Mouse (Mus musculus) liver, embryonic 12.5 days (tissue): Measurements from ENCODE around the gene Usp19. TPM values are rescaled to one million over a fixed set of nuclear protein-coding genes. Genes with fewer than 3 reads are reported as not detected.

Source experiments
- ATAC-seq: fragments of 200-750 bp; cut with Nextera tagmentation; 2 replicates; pipeline ENCODE4 v1.8.0; 2017; ENCODE audit warnings: moderate number of reproducible peaks, mild to moderate bottlenecking, moderate library complexity
- H3K27ac ChIP-seq: fragments of 300-500 bp; sonication (generic); 2 replicates; pipeline ENCODE4 v1.5.1; 2016; ENCODE audit warnings: mild to moderate bottlenecking
- H3K27me3 ChIP-seq: fragments of 300-500 bp; sonication (generic); replicated peaks from 2 replicates; pipeline ENCODE4 v1.6.1; 2016; ENCODE audit warnings: mild to moderate bottlenecking, moderate library complexity
- H3K36me3 ChIP-seq: fragments of 300-500 bp; sonication (generic); 2 replicates; pipeline ENCODE4 v1.6.1; 2016; ENCODE audit warnings: mild to moderate bottlenecking, moderate library complexity
- H3K4me1 ChIP-seq: fragments of 300-500 bp; sonication (generic); 2 replicates; pipeline ENCODE4 v1.6.1; 2016
- H3K4me2 ChIP-seq: fragments of 300-500 bp; sonication (generic); 2 replicates; pipeline ENCODE4 v1.6.1; 2016; ENCODE audit warnings: mild to moderate bottlenecking, moderate library complexity
- H3K4me3 ChIP-seq: fragments of 300-500 bp; sonication (generic); 2 replicates; pipeline ENCODE4 v1.5.1; 2016; ENCODE audit warnings: mild to moderate bottlenecking, moderate library complexity
- H3K9ac ChIP-seq: fragments of 300-500 bp; sonication (generic); 2 replicates; pipeline ENCODE4 v1.6.1; 2016; ENCODE audit warnings: mild to moderate bottlenecking, moderate library complexity
- H3K9me3 ChIP-seq: fragments of 300-500 bp; sonication (generic); replicated peaks from 2 replicates; pipeline ENCODE4 v1.6.1; 2016; ENCODE audit warnings: mild to moderate bottlenecking, moderate library complexity
- WGBS: fragments of 180-500 bp; shearing (Covaris S2); methylation state at CpG from one replicate; pipeline ENCODE4 v1.1.7; 2016; ENCODE audit not compliant: insufficient replicate concordance; 5-methylcytosine and 5-hydroxymethylcytosine counted together
- polyA plus RNA-seq: library from polyadenylated mRNA; unstranded; fragments of >200 nt; fragmentation: Nextera tagmentation; extraction: Ambion mirVana; gene quantifications from 2 replicates; pipeline ENCODE4 v1.2.1, GENCODE M21; 2016

Gene Usp19
- polyA plus RNA-seq, 1 experiment from 2014 or later = 52.1 TPM

GRCm38 (mm10) chr9:108508776-108509175 is 18.4 kb downstream of the Usp19 start:
- peaks cover 48% of the 10 kb centered on the region for H3K36me3 ChIP-seq
- H3K27me3 ChIP-seq = no peaks in the 10 kb centered on the region
- peak overlapping the region; percentile 86 for H3K4me2 ChIP-seq
- no peak for ATAC-seq
- H3K27ac ChIP-seq = peak overlapping the region; percentile 85
- WGBS = 41% methylated on average over 7 of the region's 7 CpGs
- no peaks in the 10 kb centered on the region for H3K9me3 ChIP-seq
- peak overlapping the region; percentile 83 for H3K4me3 ChIP-seq
- peak overlapping the region; percentile 82 for H3K9ac ChIP-seq
- peaks cover 26% of the 10 kb centered on the region for H3K4me1 ChIP-seq

- peaks cover 64% of the 10 kb centered on the region for H3K36me3 ChIP-seq
Observed at GRCm38 (mm10) chr9:108516380-108517251, 26.2 kb downstream of the Usp19 start, which contains the start of gene Qrich1. Gene Qrich1, plus strand, starts transcription at chr9:108516806.

GRCm38 (mm10) chr9:108517253-108517930 is 27.0 kb downstream of the Usp19 start:
- peaks cover 37% of the 10 kb centered on the region for H3K4me1 ChIP-seq
- H3K9ac ChIP-seq = peak overlapping the region; percentile 94
- peaks cover 62% of the 10 kb centered on the region for H3K36me3 ChIP-seq
- peak overlapping the region; percentile 78 for H3K4me3 ChIP-seq
- H3K9me3 ChIP-seq = no peaks in the 10 kb centered on the region
- H3K27me3 ChIP-seq = no peaks in the 10 kb centered on the region
- H3K4me2 ChIP-seq = peak overlapping the region; percentile 92
- H3K27ac ChIP-seq = peak overlapping the region; percentile 98
- ATAC-seq = peak; percentile 84
- under 1% methylated on average over 68 of the region's 95 CpGs for WGBS

More at GRCm38 (mm10) chr9:108516380-108517251, 26.2 kb downstream of the Usp19 start, which contains the start of gene Qrich1:
- H3K9me3 ChIP-seq = no peaks in the 10 kb centered on the region
- H3K27me3 ChIP-seq = no peaks in the 10 kb centered on the region
- peak within 1 kb of the TSS; percentile 98 for H3K27ac ChIP-seq
- ATAC-seq = peak; percentile 93
- H3K4me3 ChIP-seq = peak within 1 kb of the TSS; percentile 78
- H3K9ac ChIP-seq = peak within 1 kb of the TSS; percentile 94
- WGBS = 2% methylated on average over 55 of the region's 55 CpGs
- peak within 1 kb of the TSS; percentile 92 for H3K4me2 ChIP-seq
- peaks cover 37% of the 10 kb centered on the region for H3K4me1 ChIP-seq

- H3K27me3 ChIP-seq = no peaks in the 10 kb centered on the region
- WGBS = under 1% methylated on average over 13 of the region's 13 CpGs
- H3K9ac ChIP-seq = peak overlapping the region; percentile 94
- H3K36me3 ChIP-seq = peaks cover 60% of the 10 kb centered on the region
- H3K4me3 ChIP-seq = peak overlapping the region; percentile 78
- peak overlapping the region; percentile 98 for H3K27ac ChIP-seq
- peak overlapping the region; percentile 92 for H3K4me2 ChIP-seq
- H3K9me3 ChIP-seq = no peaks in the 10 kb centered on the region
- peak; percentile 2; the same call in 1 of the 2 replicates for ATAC-seq
- peaks cover 37% of the 10 kb centered on the region for H3K4me1 ChIP-seq
Observed at GRCm38 (mm10) chr9:108517931-108518332, 27.5 kb downstream of the Usp19 start.

GRCm38 (mm10) chr9:108521604-108522003 is 31.2 kb downstream of the Usp19 start:
- no peak overlapping the region for H3K4me3 ChIP-seq
- H3K9me3 ChIP-seq = no peaks in the 10 kb centered on the region
- H3K36me3 ChIP-seq = peaks cover 55% of the 10 kb centered on the region
- ATAC-seq = no peak
- no peaks in the 10 kb centered on the region for H3K27me3 ChIP-seq
- no peak overlapping the region for H3K9ac ChIP-seq
- no peak overlapping the region for H3K27ac ChIP-seq
- 64% methylated on average over 2 of the region's 2 CpGs for WGBS
- H3K4me2 ChIP-seq = no peak overlapping the region
- peaks cover 26% of the 10 kb centered on the region for H3K4me1 ChIP-seq

- no peak for ATAC-seq
- no peaks in the 10 kb centered on the region for H3K9me3 ChIP-seq
- WGBS = 90% methylated on average over 4 of the region's 4 CpGs
- no peak overlapping the region for H3K9ac ChIP-seq
- peaks cover 26% of the 10 kb centered on the region for H3K4me1 ChIP-seq
- H3K4me3 ChIP-seq = no peak overlapping the region
- no peak overlapping the region for H3K4me2 ChIP-seq
- H3K27ac ChIP-seq = no peak overlapping the region
- H3K36me3 ChIP-seq = peaks cover 68% of the 10 kb centered on the region
- no peaks in the 10 kb centered on the region for H3K27me3 ChIP-seq
Observed at GRCm38 (mm10) chr9:108523341-108523740, 32.9 kb downstream of the Usp19 start.

DNA sequence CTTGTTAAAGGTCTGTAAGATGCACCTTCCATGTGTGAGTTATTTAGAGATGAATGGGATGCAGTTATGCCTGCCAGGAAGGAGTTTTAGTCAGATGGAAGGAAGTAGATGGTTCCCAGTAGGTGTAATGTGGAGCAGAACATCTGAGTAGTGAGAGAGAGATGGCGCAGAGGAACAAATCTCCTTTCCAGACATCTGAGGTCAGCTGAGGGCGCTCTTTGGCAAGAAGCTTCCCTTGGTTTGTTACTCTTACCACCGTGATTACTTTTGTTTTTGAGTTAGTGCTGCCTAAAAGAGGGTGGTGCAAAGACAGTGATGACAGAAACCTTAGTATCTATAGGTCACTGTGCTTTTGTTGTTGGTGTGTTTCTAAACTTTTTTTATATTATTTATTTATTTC is 35.0 kb downstream of the Usp19 start:
- no peak for ATAC-seq
- Histone ChIP-seq H3K4me1 (peaks cover 9% of the 10 kb centered on the region), H3K27ac (no peak overlapping the region), H3K9me3 (no peaks in the 10 kb centered on the region), H3K4me3 (no peak overlapping the region), H3K36me3 (peaks cover 73% of the 10 kb centered on the region), H3K27me3 (no peaks in the 10 kb centered on the region), H3K4me2 (no peak overlapping the region), H3K9ac (no peak overlapping the region)
- 79% methylated on average over 3 of the region's 3 CpGs for WGBS

- no peak overlapping the region for H3K27ac ChIP-seq
- H3K36me3 ChIP-seq = peaks cover 90% of the 10 kb centered on the region
- H3K9ac ChIP-seq = no peak overlapping the region
- no peak overlapping the region for H3K4me2 ChIP-seq
- no peaks in the 10 kb centered on the region for H3K27me3 ChIP-seq
- ATAC-seq = no peak
- 0 out of 2 replicates have a peak, but pooled peaks cover 1% of the 10 kb centered on the region for H3K4me1 ChIP-seq
- no peaks in the 10 kb centered on the region for H3K9me3 ChIP-seq
- WGBS = 82% methylated on average over 1 of the region's 1 CpGs
- H3K4me3 ChIP-seq = no peak overlapping the region
Observed at GRCm38 (mm10) chr9:108530954-108531353, 40.6 kb downstream of the Usp19 start.

GRCm38 (mm10) chr9:108531496-108531895 is 41.1 kb downstream of the Usp19 start:
- Histone ChIP-seq H3K27ac (no peak overlapping the region), H3K36me3 (peaks cover 95% of the 10 kb centered on the region), H3K4me2 (no peak overlapping the region), H3K9me3 (no peaks in the 10 kb centered on the region), H3K27me3 (no peaks in the 10 kb centered on the region), H3K9ac (no peak overlapping the region), H3K4me3 (no peak overlapping the region), H3K4me1 (no peaks in the 10 kb centered on the region)
- WGBS = 84% methylated on average over 1 of the region's 1 CpGs
- no peak for ATAC-seq

- H3K27me3 ChIP-seq = no peaks in the 10 kb centered on the region
- no peak overlapping the region for H3K4me2 ChIP-seq
- H3K9me3 ChIP-seq = no peaks in the 10 kb centered on the region
- H3K9ac ChIP-seq = no peak overlapping the region
- no peak for ATAC-seq
- H3K4me1 ChIP-seq = no peaks in the 10 kb centered on the region
- H3K4me3 ChIP-seq = no peak overlapping the region
- no peak overlapping the region for H3K27ac ChIP-seq
- peaks cover 94% of the 10 kb centered on the region for H3K36me3 ChIP-seq
Observed at GRCm38 (mm10) chr9:108540846-108541245, 50.4 kb downstream of the Usp19 start.

GRCm38 (mm10) chr9:108545986-108546385 is 55.6 kb downstream of the Usp19 start:
- Histone ChIP-seq H3K4me1 (peaks cover 6% of the 10 kb centered on the region; the same call in 1 of the 2 replicates), H3K9me3 (no peaks in the 10 kb centered on the region), H3K27me3 (no peaks in the 10 kb centered on the region), H3K9ac (no peak overlapping the region), H3K4me3 (no peak overlapping the region), H3K27ac (no peak overlapping the region), H3K36me3 (peaks cover 94% of the 10 kb centered on the region), H3K4me2 (no peak overlapping the region)
- 91% methylated on average over 3 of the region's 3 CpGs for WGBS
- ATAC-seq = no peak

GRCm38 (mm10) chr9:108546875-108547274 is 56.5 kb downstream of the Usp19 start:
- ATAC-seq = no peak
- Histone ChIP-seq H3K27ac (no peak overlapping the region), H3K4me3 (no peak overlapping the region), H3K36me3 (peaks cover 94% of the 10 kb centered on the region), H3K4me1 (peaks cover 6% of the 10 kb centered on the region; the same call in 1 of the 2 replicates), H3K9ac (no peak overlapping the region), H3K27me3 (no peaks in the 10 kb centered on the region), H3K4me2 (no peak overlapping the region), H3K9me3 (no peaks in the 10 kb centered on the region)
- WGBS = 79% methylated on average over 1 of the region's 1 CpGs
